Mouse (Mus musculus): ENCODE results near the gene Nrxn2. TPM values are rescaled to one million over a fixed set of nuclear protein-coding genes. Genes with fewer than 3 reads are reported as not detected.

Nrxn2 gene
- polyA plus RNA-seq, 1 experiment from 2014 or later, result 0.47 TPM

DNA sequence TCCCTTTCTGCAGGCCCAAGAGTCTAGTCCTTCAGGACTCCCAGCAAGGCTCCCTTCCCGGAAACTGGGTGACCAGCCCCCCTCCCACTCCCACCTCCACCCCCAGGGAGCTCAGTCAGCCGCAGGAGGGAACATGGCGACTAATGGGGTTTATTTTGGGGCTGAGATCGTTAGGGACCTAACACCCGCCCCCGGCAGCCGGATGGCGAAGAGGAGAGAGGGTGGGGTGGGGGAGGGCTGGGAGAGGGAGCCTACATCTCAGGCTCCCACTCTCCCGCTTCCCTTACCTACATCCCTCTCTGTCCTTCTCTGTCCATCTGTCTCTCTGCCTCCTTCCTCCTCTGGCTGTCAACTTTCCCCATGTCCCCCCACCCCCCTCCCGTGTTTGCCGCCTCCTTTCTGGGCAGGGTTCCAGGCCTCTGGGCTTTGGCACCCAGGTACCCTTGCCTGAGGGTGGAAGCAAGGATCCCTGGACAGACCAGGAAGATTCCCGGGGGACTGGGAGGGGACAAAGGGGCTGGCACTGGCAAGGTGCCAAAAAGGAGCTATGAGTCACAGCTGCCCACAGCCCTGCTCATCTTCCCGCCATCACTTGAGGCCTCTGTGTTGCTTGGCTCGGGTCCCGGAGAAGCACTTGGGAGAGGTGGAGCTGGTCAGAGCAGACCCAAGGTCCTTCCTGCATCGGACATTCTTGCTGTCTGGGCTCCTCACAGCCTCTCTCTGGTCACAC, 85.6 kb downstream of the Nrxn2 start:
- H3K4me2 ChIP-seq, result no peak overlapping the region
- 13% methylated on average over 16 of the region's 16 CpGs for WGBS
- no peak overlapping the region for H3K9ac ChIP-seq
- peak; percentile 70 for DNase-seq
- no peak overlapping the region for H3K4me3 ChIP-seq (ENCODE audit: low read depth, low read length)
- TF ChIP-seq CTCF (IDR thresholded peaks at IDR 0.05; ENCODE audit: low read depth), result no peak
- no peak overlapping the region for H3K27ac ChIP-seq (ENCODE audit: low read depth)
- H3K27me3 ChIP-seq (ENCODE audit: insufficient read depth, low read length), result peaks cover 57% of the 10 kb centered on the region
- H3K9me3 ChIP-seq (ENCODE audit: low read depth, low read length), result no peaks in the 10 kb centered on the region
- peaks cover 10% of the 10 kb centered on the region; the same call in 1 of the 2 replicates for H3K4me1 ChIP-seq (ENCODE audit: insufficient read depth)
- ATAC-seq (ENCODE audit: insufficient read depth), result peak; percentile 55
- H3K36me3 ChIP-seq (ENCODE audit: insufficient read depth), result no peaks in the 10 kb centered on the region

GRCm38 (mm10) chr19:6504656-6505045, 86.1 kb downstream of the Nrxn2 start:
- H3K4me3 ChIP-seq (ENCODE audit: low read depth, low read length), result no peak overlapping the region
- no peak overlapping the region for H3K27ac ChIP-seq (ENCODE audit: low read depth)
- H3K4me1 ChIP-seq (ENCODE audit: insufficient read depth), result peaks cover 10% of the 10 kb centered on the region; the same call in 1 of the 2 replicates
- DNase-seq (peak; percentile 13), ATAC-seq (ENCODE audit: insufficient read depth) (no peak)
- H3K9ac ChIP-seq, result no peak overlapping the region
- WGBS, result 71% methylated on average over 12 of the region's 12 CpGs
- no peaks in the 10 kb centered on the region for H3K36me3 ChIP-seq (ENCODE audit: insufficient read depth)
- H3K4me2 ChIP-seq, result no peak overlapping the region
- no peaks in the 10 kb centered on the region for H3K9me3 ChIP-seq (ENCODE audit: low read depth, low read length)
- TF ChIP-seq CTCF (IDR thresholded peaks at IDR 0.05; ENCODE audit: low read depth), result no peak
- peaks cover 52% of the 10 kb centered on the region for H3K27me3 ChIP-seq (ENCODE audit: insufficient read depth, low read length)

- no peak overlapping the region for H3K27ac ChIP-seq (ENCODE audit: low read depth)
- no peaks in the 10 kb centered on the region for H3K36me3 ChIP-seq (ENCODE audit: insufficient read depth)
- no peaks in the 10 kb centered on the region for H3K9me3 ChIP-seq (ENCODE audit: low read depth, low read length)
- peaks cover 24% of the 10 kb centered on the region for H3K27me3 ChIP-seq (ENCODE audit: insufficient read depth, low read length)
- no peak overlapping the region for H3K4me3 ChIP-seq (ENCODE audit: low read depth, low read length)
- DNase-seq (no peak), ATAC-seq (ENCODE audit: insufficient read depth) (no peak)
- TF ChIP-seq CTCF (IDR thresholded peaks at IDR 0.05; ENCODE audit: low read depth), result no peak
- no peak overlapping the region for H3K4me2 ChIP-seq
- H3K4me1 ChIP-seq (ENCODE audit: insufficient read depth), result peaks cover 6% of the 10 kb centered on the region; the same call in 1 of the 2 replicates
- WGBS, result 32% methylated on average over 10 of the region's 10 CpGs
- H3K9ac ChIP-seq, result no peak overlapping the region
Observed at GRCm38 (mm10) chr19:6507393-6507792, 88.9 kb downstream of the Nrxn2 start.

DNA sequence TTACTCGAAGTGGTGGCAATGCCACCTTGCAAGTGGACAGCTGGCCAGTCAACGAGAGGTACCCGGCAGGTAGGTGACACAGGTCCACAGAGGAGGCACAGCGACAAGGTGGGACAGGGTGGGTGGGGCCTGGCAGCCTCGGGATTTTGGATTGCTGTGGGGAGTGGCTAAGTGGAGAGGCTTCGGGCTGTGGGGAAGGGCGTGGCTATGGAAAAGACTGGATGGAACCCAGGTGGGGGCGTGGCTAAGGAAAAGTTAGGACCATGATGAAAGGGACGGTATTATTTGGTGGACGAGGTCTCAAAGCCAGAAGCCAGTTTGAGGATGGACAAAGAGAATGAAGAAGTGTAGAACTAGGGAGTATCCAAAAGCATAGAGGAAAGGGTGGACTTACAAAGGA, 91.3 kb downstream of the Nrxn2 start:
- ATAC-seq (ENCODE audit: insufficient read depth), result no peak
- no peaks in the 10 kb centered on the region for H3K9me3 ChIP-seq (ENCODE audit: low read depth, low read length)
- WGBS, result 64% methylated on average over 10 of the region's 10 CpGs
- no peak overlapping the region for H3K27ac ChIP-seq (ENCODE audit: low read depth)
- H3K4me1 ChIP-seq (ENCODE audit: insufficient read depth), result no peaks in the 10 kb centered on the region
- no peak overlapping the region for H3K9ac ChIP-seq
- H3K4me2 ChIP-seq, result no peak overlapping the region
- TF ChIP-seq CTCF (IDR thresholded peaks at IDR 0.05; ENCODE audit: low read depth), result no peak
- peaks cover 25% of the 10 kb centered on the region; the same call in 1 of the 2 replicates for H3K27me3 ChIP-seq (ENCODE audit: insufficient read depth, low read length)
- no peak for DNase-seq
- no peak overlapping the region for H3K4me3 ChIP-seq (ENCODE audit: low read depth, low read length)
- H3K36me3 ChIP-seq (ENCODE audit: insufficient read depth), result no peaks in the 10 kb centered on the region

DNA sequence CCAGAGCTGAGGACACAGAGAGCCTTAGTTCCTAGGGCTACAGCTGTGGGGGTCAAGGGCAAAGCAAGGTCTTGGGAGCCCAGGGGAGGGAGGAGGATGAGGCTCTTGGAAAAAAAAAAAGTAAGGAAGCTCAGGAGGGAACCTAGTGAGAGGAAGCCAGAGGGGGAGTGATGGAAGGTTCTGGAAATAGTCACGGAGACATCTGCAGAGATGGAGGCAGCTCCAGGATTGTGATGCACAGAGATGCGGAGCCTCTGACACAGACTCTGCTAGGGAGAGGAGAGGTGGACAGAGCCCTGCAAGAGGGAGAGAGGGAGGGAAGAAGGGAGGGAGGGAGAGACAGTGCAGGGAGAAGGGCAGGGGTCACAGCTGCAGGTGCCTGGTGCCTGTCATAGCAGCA, 92.0 kb downstream of the Nrxn2 start:
- no peak for TF ChIP-seq CTCF (IDR thresholded peaks at IDR 0.05; ENCODE audit: low read depth)
- Histone ChIP-seq H3K27ac (ENCODE audit: low read depth) (no peak overlapping the region), H3K9ac (no peak overlapping the region), H3K4me1 (ENCODE audit: insufficient read depth) (no peaks in the 10 kb centered on the region), H3K4me2 (no peak overlapping the region), H3K27me3 (ENCODE audit: insufficient read depth, low read length) (peaks cover 25% of the 10 kb centered on the region; the same call in 1 of the 2 replicates), H3K4me3 (ENCODE audit: low read depth, low read length) (no peak overlapping the region), H3K36me3 (ENCODE audit: insufficient read depth) (no peaks in the 10 kb centered on the region), H3K9me3 (ENCODE audit: low read depth, low read length) (no peaks in the 10 kb centered on the region)
- 75% methylated on average over 2 of the region's 2 CpGs for WGBS
- DNase-seq (no peak), ATAC-seq (ENCODE audit: insufficient read depth) (no peak)

- Histone ChIP-seq H3K4me3 (ENCODE audit: low read depth, low read length) (no peak overlapping the region), H3K9me3 (ENCODE audit: low read depth, low read length) (no peaks in the 10 kb centered on the region), H3K27me3 (ENCODE audit: insufficient read depth, low read length) (peaks cover 15% of the 10 kb centered on the region; the same call in 1 of the 2 replicates), H3K9ac (no peak overlapping the region), H3K4me2 (no peak overlapping the region), H3K4me1 (ENCODE audit: insufficient read depth) (no peaks in the 10 kb centered on the region), H3K36me3 (ENCODE audit: insufficient read depth) (no peaks in the 10 kb centered on the region), H3K27ac (ENCODE audit: low read depth) (no peak overlapping the region)
- no peak for TF ChIP-seq CTCF (IDR thresholded peaks at IDR 0.05; ENCODE audit: low read depth)
- ATAC-seq (ENCODE audit: insufficient read depth) (no peak), DNase-seq (no peak)
- WGBS, result 9% methylated on average over 15 of the region's 15 CpGs
Observed at GRCm38 (mm10) chr19:6513389-6514139, 95.0 kb downstream of the Nrxn2 start.

DNA sequence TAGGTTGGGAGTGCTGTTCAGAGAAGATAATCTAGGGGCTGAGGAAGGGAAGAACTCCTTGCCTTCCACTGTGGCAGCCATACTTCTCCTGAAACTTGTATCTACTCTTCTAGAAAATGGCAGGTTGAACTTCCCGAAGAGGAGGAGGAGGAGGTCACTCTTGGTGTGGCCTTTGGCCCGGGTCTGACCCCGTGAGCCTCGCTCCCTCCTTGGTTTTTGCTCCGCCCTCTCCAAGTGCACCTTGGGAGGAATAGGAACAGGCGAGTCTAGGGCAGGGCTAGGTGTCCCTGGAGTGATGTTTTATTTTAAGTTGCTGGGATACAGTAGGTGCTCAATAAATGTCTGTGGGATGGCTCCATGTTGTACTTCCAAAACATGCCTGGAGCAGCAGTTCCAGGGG, 96.4 kb downstream of the Nrxn2 start:
- DNase-seq, result no peak
- no peak for TF ChIP-seq CTCF (IDR thresholded peaks at IDR 0.05; ENCODE audit: low read depth)
- no peaks in the 10 kb centered on the region for H3K4me1 ChIP-seq (ENCODE audit: insufficient read depth)

More for the DNA sequence above, 96.4 kb downstream of the Nrxn2 start:
- Histone ChIP-seq H3K36me3 (ENCODE audit: insufficient read depth) (no peaks in the 10 kb centered on the region), H3K4me3 (ENCODE audit: low read depth, low read length) (no peak overlapping the region), H3K4me2 (no peak overlapping the region), H3K27me3 (ENCODE audit: insufficient read depth, low read length) (peaks cover 15% of the 10 kb centered on the region; the same call in 1 of the 2 replicates), H3K9ac (no peak overlapping the region), H3K9me3 (ENCODE audit: low read depth, low read length) (no peaks in the 10 kb centered on the region), H3K27ac (ENCODE audit: low read depth) (no peak overlapping the region)
- 62% methylated on average over 6 of the region's 6 CpGs for WGBS
- ATAC-seq (ENCODE audit: insufficient read depth), result no peak
